Mouse (Mus musculus) B cell, adult 67 days (primary cell): ENCODE data around the gene V1rd19. TPM values are rescaled to one million over a fixed set of nuclear protein-coding genes. Genes with fewer than 3 reads are reported as not detected.

Source experiments
- total RNA-seq, 2 experiments: library from RNA; stranded (reverse); gene quantifications; 4 replicates each; pipeline ENCODE4 v1.2.4; 2023

Gene V1rd19
- total RNA-seq, result not detected

GRCm38 (mm10) chr7:24001391-24001790 is at the start of gene V1rd19:
TSS of gene V1rd19 (plus strand) at chr7:24001691.

DNA sequence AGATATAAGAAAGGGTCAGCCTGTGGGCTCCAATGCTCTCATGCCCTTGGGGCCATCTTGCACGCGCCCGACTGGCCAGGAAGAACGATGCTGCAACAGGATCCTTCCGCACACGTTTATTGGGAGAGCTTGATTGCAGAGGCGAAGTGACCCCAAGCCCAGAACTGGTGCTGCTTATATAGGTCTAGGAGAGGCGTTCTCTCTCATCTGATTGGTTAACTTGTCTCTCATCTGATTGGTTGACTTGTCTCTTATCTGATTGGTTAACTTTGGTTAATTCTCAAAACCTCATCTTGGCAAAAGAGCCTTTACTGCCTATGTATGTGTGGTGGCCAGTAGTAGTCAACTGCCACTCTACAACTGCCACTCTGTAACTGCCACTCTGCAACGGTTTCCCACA is 27.2 kb upstream of the V1rd19 start, which contains the start of gene Vmn1r181:
Gene Vmn1r181 (plus strand): TSS at position 301 of the 400 bp plus-strand sequence.

DNA sequence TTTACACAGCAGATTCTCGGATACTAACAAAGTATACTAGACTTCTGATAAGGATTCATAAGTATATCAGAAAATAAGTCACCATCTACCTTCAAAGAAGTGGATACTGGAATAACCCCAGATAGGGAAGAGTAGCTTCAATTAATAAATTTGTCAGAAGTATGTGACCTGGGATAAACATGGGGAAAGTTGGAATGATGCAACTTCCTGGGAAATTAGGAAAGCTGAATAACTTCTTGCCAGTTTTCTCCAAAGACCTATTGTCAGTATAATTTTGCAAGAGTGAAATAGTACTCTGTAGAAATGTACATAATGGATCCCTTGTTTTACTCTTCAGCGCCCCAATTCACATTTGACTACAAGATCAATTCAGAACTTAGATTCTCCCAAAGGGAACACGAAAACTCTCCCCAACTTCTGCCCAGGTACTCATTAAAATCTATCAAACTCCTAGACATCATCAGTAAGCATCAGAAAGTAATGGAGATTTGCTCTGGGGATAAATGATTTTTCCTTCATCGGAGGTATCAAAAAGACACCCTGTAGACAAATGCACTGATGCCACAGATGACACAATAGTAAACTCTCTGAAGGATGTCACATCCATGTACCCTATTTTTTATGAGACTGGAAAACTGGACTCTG is 51.3 kb downstream of the V1rd19 start, which contains the start of gene Vmn1r183:
Gene Vmn1r183 (plus strand): TSS at position 595 of the 645 bp plus-strand sequence.

Other genes with a start within 250 kb of the V1rd19 start
- not detected for gene Vmn1r174, start 249.4 kb upstream of the V1rd19 start, total RNA-seq
- not detected for gene Vmn1r175, start 191.0 kb upstream of the V1rd19 start, total RNA-seq
- gene Vmn1r176, start 164.3 kb upstream of the V1rd19 start, total RNA-seq, result not detected
- not detected for gene Vmn1r177, start 135.2 kb upstream of the V1rd19 start, total RNA-seq
- gene Vmn1r178, start 109.7 kb upstream of the V1rd19 start, total RNA-seq, result not detected
- not detected for gene Vmn1r179, start 74.7 kb upstream of the V1rd19 start, total RNA-seq
- gene Vmn1r180, start 51.1 kb upstream of the V1rd19 start, total RNA-seq, result not detected
- gene Vmn1r181, start 27.1 kb upstream of the V1rd19 start, total RNA-seq, result not detected
- gene Vmn1r183, start 51.6 kb downstream of the V1rd19 start, total RNA-seq, result not detected
- gene Zfp180, start 80.2 kb downstream of the V1rd19 start, total RNA-seq, result 10 to 100 TPM; 29.0 to 34.1 TPM
- 1 to 10 TPM; 3.0 to 3.7 TPM for gene Zfp112, start 110.6 kb downstream of the V1rd19 start, total RNA-seq
- gene Zfp235, start 132.5 kb downstream of the V1rd19 start, total RNA-seq, result 1 to 10 TPM; 8.0 to 9.7 TPM
- under 1 TPM in 1 of 2 experiments, not detected in 1; 0.15 TPM for gene Zfp114, start 173.4 kb downstream of the V1rd19 start, total RNA-seq
- under 1 TPM in 1 of 2 experiments, not detected in 1; 0.35 TPM for gene Zfp111, start 209.8 kb downstream of the V1rd19 start, total RNA-seq
- gene Zfp109, start 235.9 kb downstream of the V1rd19 start, total RNA-seq, result 1 to 10 TPM in 1 of 2 experiments, under 1 TPM in 1; 0.36 to 2.6 TPM